Mouse (Mus musculus) kidney, embryonic 16.5 days (tissue): ENCODE measurements around the gene Vmn1r80. TPM values are rescaled to one million over a fixed set of nuclear protein-coding genes. Genes with fewer than 3 reads are reported as not detected.
"Not testable (repeated sequence)": the region's sequence is repeated elsewhere in the genome, so short reads cannot be mapped to it uniquely, and the experiment has no call there.

ENCODE experiments used
- ATAC-seq: fragments of 200-750 bp; cut with Nextera tagmentation; 2 replicates; pipeline ENCODE4 v1.8.0; 2017; ENCODE audit warnings: moderate TSS enrichment; ENCODE audit not compliant: low FRiP score, low TSS enrichment
- H3K27ac ChIP-seq: fragments of 300-500 bp; sonication (generic); 2 replicates; pipeline ENCODE4 v1.5.1; 2014; ENCODE audit warnings: low read length
- H3K27me3 ChIP-seq: fragments of 300-500 bp; sonication (generic); 2 replicates; pipeline ENCODE4 v1.6.1; 2014; ENCODE audit warnings: low read length, control low read depth, mixed read lengths; ENCODE audit not compliant: insufficient read depth
- H3K36me3 ChIP-seq: fragments of 300-500 bp; sonication (generic); 2 replicates; pipeline ENCODE4 v1.6.1; 2014; ENCODE audit warnings: low read length, control low read depth, mixed read lengths; ENCODE audit not compliant: insufficient read depth
- H3K4me1 ChIP-seq: fragments of 300-500 bp; sonication (generic); 2 replicates; pipeline ENCODE4 v1.6.1; 2014; ENCODE audit warnings: low read length, control low read depth, mixed read lengths; ENCODE audit not compliant: insufficient read depth
- H3K4me2 ChIP-seq: fragments of 300-500 bp; sonication (generic); replicated peaks from 2 replicates; pipeline ENCODE4 v1.6.1; 2014; ENCODE audit warnings: low read depth, low read length
- H3K4me3 ChIP-seq: fragments of 300-500 bp; sonication (generic); 2 replicates; pipeline ENCODE4 v1.5.1; 2014; ENCODE audit warnings: mild to moderate bottlenecking, low read length
- H3K9ac ChIP-seq: fragments of 300-500 bp; sonication (generic); replicated peaks from 2 replicates; pipeline ENCODE4 v1.6.1; 2014; ENCODE audit warnings: low read length
- H3K9me3 ChIP-seq: fragments of 300-500 bp; sonication (generic); 2 replicates; pipeline ENCODE4 v1.6.1; 2016; ENCODE audit warnings: low read length, control low read depth
- WGBS: fragments of 180-500 bp; shearing (Covaris S2); extraction: QIAGEN DNeasy Blood & Tissue Kit; methylation state at CpG from one replicate; pipeline ENCODE4 v1.1.7; 2014; 5-methylcytosine and 5-hydroxymethylcytosine counted together
- polyA plus RNA-seq: library from polyadenylated mRNA; unstranded; fragments of >200 nt; fragmentation: Nextera tagmentation; extraction: Ambion mirVana; gene quantifications from 2 replicates; pipeline ENCODE4 v1.2.1, GENCODE M21; 2015

The Vmn1r80 gene
- not detected in 2 replicates for polyA plus RNA-seq

DNA sequence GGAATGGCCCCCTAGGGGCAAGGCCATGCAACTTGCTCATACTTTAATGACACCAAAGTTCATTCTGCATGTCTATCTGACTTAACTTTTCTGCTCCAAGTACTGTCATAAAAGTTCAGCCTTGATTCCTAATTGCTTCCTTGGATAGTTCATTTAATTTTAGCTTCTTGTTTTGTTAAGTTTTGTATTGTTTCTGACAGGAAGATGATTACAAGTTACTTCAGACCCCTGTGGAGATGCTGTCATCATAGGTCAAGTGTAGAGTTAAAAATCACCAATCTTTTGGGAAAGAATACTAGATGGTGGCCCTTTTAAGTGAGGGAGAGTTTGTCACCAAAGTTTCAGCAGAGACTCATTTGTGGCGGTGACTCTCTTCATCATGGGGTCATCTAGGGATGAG is at the start of gene Vmn1r80:
Gene Vmn1r80 (plus strand): TSS at position 301 of the 400 bp plus-strand sequence.
- no peak within 1 kb of the TSS for H3K27ac ChIP-seq
- H3K4me3 ChIP-seq = no peak within 1 kb of the TSS
- ATAC-seq = no peak
- H3K36me3 ChIP-seq = no peaks in the 10 kb centered on the region
- H3K4me1 ChIP-seq = no peaks in the 10 kb centered on the region
- 0 out of 2 replicates have a peak, but pooled peaks cover 4% of the 10 kb centered on the region for H3K9me3 ChIP-seq
- no peaks in the 10 kb centered on the region for H3K27me3 ChIP-seq
- no peak within 1 kb of the TSS for H3K4me2 ChIP-seq
- WGBS = 72% methylated on average over 1 of the region's 1 CpGs
- no peak within 1 kb of the TSS for H3K9ac ChIP-seq

DNA sequence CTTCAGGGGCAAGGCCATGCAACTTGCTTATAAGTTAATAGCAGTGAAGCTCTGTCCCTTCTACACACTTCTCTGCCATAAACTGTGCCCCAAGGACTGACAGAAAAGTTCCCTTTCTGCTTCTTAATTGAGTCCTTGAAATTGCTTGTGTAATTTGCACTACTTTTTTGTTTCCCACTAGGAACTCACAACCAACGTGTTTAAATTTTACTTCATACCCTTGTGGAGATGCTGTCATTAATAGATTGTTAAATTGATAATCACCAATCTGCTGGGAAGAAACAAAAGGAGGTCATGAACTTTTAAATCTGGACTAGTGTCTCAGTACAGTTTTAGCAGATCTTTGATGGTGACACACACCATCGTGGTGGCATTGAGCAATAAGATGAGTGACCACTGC is 39.1 kb upstream of the Vmn1r80 start, which contains the start of gene Vmn1r78:
Gene Vmn1r78 (plus strand): TSS at position 301 of the 400 bp plus-strand sequence.
- 0 out of 2 replicates have a peak, but pooled peaks cover 2% of the 10 kb centered on the region for H3K9me3 ChIP-seq
- H3K4me2 ChIP-seq = no peak within 1 kb of the TSS
- no peaks in the 10 kb centered on the region for H3K36me3 ChIP-seq
- H3K4me3 ChIP-seq = no peak within 1 kb of the TSS
- 67% methylated on average over 2 of the region's 2 CpGs for WGBS
- no peaks in the 10 kb centered on the region for H3K4me1 ChIP-seq
- ATAC-seq = no peak
- H3K27ac ChIP-seq = no peak within 1 kb of the TSS
- H3K9ac ChIP-seq = no peak within 1 kb of the TSS
- no peaks in the 10 kb centered on the region for H3K27me3 ChIP-seq

DNA sequence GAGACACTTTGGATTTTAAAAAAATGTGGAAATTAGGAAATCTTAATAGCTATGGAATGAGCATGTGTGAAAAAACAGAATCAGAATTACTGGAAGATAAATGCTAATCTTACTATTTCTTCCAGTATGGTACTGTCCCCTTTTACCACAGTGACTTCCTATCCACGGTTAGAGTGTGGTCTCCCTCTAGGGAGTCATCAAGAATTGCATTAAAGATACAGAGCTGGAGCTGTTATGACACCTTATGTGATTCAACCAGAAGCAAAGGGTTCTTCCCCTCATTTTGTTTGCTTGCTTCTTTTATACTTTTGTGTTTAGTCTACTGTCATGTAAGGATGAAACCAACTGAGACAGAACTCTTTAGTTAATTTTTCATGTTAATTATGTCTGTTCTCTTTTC is 32.6 kb upstream of the Vmn1r80 start:
- 36% methylated on average over 1 of the region's 1 CpGs for WGBS
- H3K4me2 ChIP-seq, ATAC-seq, H3K27ac ChIP-seq, H3K9me3 ChIP-seq, H3K36me3 ChIP-seq, H3K27me3 ChIP-seq, H3K9ac ChIP-seq, H3K4me1 ChIP-seq, H3K4me3 ChIP-seq: not testable (repeated sequence)

DNA sequence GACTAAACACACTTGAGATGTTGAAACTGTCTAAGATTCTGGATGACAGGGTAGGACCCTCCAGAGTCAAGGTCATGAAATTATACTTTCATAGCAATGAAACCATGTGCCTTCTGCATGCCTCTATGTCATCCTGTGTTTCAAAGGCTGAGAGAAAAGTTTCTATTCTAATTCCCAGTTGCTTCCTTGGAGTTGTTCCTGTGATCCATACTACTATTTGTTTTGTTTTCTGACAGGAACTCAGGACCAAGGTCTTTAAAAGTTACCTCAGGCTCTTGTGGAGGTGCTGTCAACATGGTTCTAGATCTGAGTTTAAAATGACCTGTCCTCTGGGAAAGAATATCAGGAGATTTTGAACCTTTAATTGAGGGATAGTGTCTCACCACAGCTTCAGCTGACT is 18.1 kb upstream of the Vmn1r80 start, which contains the start of gene Vmn1r79:
Gene Vmn1r79 (plus strand): TSS at position 301 of the 400 bp plus-strand sequence.
- H3K4me2 ChIP-seq, H3K9me3 ChIP-seq, ATAC-seq, H3K27me3 ChIP-seq, H3K4me1 ChIP-seq, H3K9ac ChIP-seq, H3K27ac ChIP-seq, H3K36me3 ChIP-seq, H3K4me3 ChIP-seq: not testable (repeated sequence)

DNA sequence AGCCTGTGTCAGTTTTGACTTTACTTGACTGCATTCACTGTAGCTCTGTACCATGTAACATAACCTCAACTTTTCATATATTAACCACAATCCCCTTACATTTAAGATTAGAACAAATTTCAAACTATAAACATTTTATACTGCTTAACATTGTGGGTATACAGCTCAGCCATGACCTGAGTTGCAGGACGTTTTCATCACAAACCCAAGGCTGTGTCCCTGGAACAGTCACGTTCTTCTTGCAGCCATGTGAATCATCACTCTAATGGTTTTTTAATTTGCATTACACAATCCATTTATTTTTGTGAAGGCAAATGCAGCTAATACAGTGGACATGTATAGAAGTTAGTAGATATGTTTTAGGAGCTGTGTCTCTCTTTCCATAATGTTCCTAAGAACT is 16.2 kb upstream of the Vmn1r80 start:
- H3K27me3 ChIP-seq, H3K4me3 ChIP-seq, ATAC-seq, H3K4me1 ChIP-seq, H3K27ac ChIP-seq, H3K9ac ChIP-seq, H3K4me2 ChIP-seq, H3K9me3 ChIP-seq, H3K36me3 ChIP-seq: not testable (repeated sequence)
- 58% methylated on average over 2 of the region's 2 CpGs for WGBS

GRCm38 (mm10) chr7:12204141-12204540 is 15.1 kb downstream of the Vmn1r80 start:
- 73% methylated on average over 2 of the region's 2 CpGs for WGBS
- Histone ChIP-seq H3K27ac (no peak overlapping the region), H3K4me3 (no peak overlapping the region), H3K27me3 (no peaks in the 10 kb centered on the region), H3K9ac (no peak overlapping the region), H3K36me3 (no peaks in the 10 kb centered on the region), H3K4me2 (no peak overlapping the region), H3K9me3 (peaks cover 4% of the 10 kb centered on the region; the same call in 1 of the 2 replicates), H3K4me1 (no peaks in the 10 kb centered on the region)
- ATAC-seq = no peak

Other genes with a start within 250 kb of the Vmn1r80 start
- gene Vmn1r77, start 152.5 kb upstream of the Vmn1r80 start, polyA plus RNA-seq = not detected in 2 replicates
- gene Vmn1r78, start 39.0 kb upstream of the Vmn1r80 start, polyA plus RNA-seq = not detected in 2 replicates
- not detected in 2 replicates for gene Vmn1r79, start 18.0 kb upstream of the Vmn1r80 start, polyA plus RNA-seq
- gene Vmn1r81, start 79.0 kb downstream of the Vmn1r80 start, polyA plus RNA-seq = not detected in 2 replicates
- gene Vmn1r82, start 111.1 kb downstream of the Vmn1r80 start, polyA plus RNA-seq = not detected in 2 replicates
- not detected in 2 replicates for gene Vmn1r83, start 140.2 kb downstream of the Vmn1r80 start, polyA plus RNA-seq
- gene Vmn1r84, start 180.0 kb downstream of the Vmn1r80 start, polyA plus RNA-seq = not detected in 2 replicates
- 3.7 and 4.6 TPM in 2 replicates for gene Zfp551, start 233.5 kb downstream of the Vmn1r80 start, polyA plus RNA-seq